Mouse (Mus musculus) MEL-GATA-1-ER (cell line): Measurements from ENCODE around the gene Fxyd5.

Experiments used
- DNase-seq: peaks from one replicate; pipeline ENCODE4 v3.0.0-alpha.2; 2012; ENCODE audit warnings: low read depth; ENCODE audit errors: extremely low read depth

Fxyd5 gene

GRCm38 (mm10) chr7:31063074-31063560 lies 20.8 kb upstream of the Fxyd5 start:
- no peak for DNase-seq

- DNase-seq: no peak
Measured at GRCm38 (mm10) chr7:31060621-31061010, 18.3 kb upstream of the Fxyd5 start.

- DNase-seq: no peak
Measured at GRCm38 (mm10) chr7:31059919-31060620, 17.8 kb upstream of the Fxyd5 start.

GRCm38 (mm10) chr7:31059108-31059507 lies 16.8 kb upstream of the Fxyd5 start, which contains the start of gene Lgi4:
TSS of gene Lgi4 (plus strand) at chr7:31059342.
- no peak for DNase-seq

- DNase-seq: no peak
Measured at GRCm38 (mm10) chr7:31058211-31058610, 15.9 kb upstream of the Fxyd5 start.

DNA sequence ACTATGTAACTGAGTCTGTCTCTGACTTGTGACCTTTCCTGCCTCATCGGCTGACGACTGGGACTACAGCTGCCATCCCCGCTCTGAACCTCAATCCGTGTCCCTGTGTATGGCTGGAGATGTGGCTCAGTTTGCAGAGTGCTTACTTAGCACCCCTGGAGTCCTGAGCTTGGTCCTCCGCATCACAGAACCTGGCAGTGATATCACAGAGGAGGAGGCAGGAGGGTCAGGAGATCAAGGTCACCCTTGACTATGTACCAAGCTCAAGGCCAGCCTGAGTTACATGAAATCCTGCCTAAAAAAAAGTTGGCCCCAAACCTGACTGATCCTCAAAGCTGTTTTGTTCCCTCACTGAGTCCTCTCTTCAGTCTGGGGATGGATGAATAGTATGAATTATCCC lies 15.4 kb upstream of the Fxyd5 start:
- DNase-seq: no peak

DNA sequence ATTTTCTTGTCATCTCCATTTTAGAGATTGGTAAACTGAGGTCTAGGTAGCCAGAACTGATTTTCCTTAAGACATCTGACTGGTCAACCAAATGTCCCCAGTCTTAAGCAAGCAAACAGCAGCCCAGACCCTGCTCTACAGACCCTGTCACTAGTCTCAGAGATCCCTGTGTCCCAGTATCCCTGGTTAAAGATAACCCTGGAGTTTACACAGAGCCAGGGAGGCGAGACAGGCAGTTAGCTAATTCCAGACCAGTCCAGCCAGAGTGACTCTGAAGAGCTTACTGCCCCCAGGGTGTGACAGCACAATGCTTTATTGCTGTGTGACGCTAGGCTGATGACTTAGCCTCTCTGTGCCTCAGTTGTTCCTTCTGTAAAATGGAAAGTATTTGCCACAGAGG lies 14.8 kb upstream of the Fxyd5 start, which contains the start of gene Fxyd1:
Gene Fxyd1, minus strand, starts transcription at position 129 of the 400 bp plus-strand sequence.
- no peak for DNase-seq

- DNase-seq: no peak
Measured at GRCm38 (mm10) chr7:31056448-31056847, 14.2 kb upstream of the Fxyd5 start.

DNA sequence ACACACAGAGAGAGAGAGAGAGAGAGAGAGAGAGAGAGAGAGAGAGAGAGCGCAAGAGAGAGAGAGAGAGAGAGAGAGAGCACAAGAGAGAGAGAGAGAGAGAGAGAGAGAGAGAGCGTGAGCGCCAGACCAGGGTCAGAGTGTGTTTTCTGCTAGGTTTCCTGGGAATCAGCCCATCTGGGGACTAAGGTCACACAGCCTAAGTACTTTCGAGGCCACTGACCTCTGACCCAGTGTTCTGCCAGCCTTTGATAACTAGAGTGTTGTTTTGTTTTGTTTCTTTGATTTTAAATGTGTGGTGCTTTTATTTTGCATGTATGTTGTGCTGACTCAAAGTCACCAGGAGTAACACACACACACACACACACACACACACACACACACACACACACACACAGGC lies 13.6 kb upstream of the Fxyd5 start:
- DNase-seq: no peak

DNA sequence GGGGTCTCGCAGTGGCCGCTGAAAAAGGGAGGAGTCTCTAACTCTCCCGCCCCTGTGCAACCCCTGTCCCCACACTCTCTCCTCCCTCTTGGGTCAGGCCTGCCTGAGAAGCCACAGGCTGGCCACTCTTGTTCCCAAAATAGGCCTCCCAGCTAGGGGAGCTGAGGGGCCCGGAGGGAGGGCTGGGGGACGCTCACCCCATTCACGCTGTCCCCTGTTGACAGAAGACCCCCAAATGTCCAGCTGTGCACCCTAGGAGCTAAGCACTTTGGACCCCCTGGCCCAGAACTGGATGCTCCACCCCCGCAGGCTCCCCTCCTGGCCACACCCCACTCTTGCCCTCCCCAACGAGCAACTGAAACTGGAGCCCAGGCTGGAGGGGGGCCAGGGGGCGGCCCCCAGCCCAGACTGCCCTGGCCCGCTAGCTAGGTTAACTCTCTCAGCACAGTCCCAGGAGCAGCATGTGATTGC lies 13.1 kb upstream of the Fxyd5 start:
- no peak for DNase-seq

DNA sequence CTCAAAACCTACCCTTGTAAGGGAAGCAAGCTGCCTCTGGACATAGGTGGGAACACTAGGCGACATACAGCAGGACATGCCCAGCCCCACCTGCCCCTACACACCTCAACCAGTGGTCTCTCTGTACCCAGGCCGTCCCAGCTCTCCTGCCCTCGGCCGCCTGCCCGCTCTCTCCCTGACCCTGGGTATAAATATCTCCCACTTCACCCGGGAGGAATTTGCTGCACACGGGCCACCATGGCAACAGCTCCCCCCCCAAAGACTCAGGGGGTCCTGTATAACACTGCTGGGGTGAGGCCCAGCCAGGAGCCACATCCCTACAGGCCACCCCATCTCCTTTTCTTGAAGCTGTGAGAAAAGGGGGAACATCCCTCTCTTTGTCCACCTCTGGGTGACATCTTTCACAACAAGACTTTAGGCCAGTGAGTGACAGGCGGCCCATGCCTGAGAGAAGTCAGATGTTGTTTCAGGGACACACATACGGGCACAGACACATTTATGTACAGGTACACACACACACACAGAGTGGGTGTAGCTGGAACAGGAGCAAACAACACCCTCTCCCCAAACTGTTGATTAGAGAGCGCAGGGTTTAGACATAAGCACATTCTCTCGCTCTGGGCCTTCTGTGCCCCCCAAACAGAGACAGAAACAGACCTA lies 12.5 kb upstream of the Fxyd5 start:
- no peak for DNase-seq

- no peak for DNase-seq
Measured at GRCm38 (mm10) chr7:31053882-31054447, 11.7 kb upstream of the Fxyd5 start.

- DNase-seq: no peak
Measured at GRCm38 (mm10) chr7:31052636-31053434, 10.6 kb upstream of the Fxyd5 start.

DNA sequence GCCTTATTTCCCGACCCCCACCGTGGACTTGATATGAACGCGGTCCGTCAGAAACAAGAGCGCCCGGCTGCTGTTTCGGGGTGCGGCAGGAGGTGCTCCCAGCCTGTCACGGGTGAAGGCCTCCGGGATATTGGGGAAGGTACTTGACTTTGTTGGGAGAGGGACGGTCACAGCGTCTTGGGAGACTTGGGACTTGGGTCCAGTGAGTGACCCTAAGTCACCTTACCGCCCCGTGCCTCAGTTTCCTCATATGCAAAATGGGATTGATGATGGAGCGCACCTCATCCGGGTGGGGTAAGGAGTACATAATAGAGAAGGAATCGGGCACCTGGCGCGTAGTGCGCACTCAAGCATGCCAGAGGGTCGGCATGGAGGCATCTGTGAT lies 10.0 kb upstream of the Fxyd5 start:
- no peak for DNase-seq

DNA sequence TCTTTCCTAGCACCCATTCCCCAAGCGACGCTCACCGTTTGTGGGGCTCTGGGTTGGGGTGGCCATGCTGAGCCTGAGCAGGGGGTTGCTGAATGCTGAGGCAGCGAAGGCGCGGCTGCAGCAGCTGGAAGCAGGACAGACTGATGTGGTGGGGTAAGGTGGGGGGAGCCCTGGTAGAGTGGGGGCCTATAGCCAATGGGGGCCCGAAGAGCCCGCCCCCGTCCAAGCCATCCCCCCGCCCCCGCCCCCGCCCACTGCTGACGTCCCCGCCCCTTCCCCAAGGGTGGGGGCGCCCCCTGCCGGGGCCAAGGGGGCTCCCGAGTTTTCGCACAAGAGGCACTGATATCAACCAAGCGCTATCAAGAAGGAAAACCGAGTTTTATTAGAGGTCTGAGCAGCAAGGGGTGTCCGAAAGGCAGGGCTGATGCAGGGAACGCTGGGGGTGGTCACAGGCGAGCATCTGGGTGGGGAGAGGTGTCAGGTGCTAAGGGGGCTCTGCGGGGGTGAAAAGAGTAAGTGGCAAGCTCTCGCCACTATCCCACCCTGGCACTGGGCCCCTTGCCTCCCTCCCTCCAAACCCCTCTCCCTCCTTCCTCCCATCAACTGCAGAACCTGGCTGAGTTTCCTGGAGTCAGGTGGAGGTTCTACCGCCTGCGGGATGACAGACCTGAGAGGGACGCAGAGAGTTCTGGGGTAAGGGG lies 9.2 kb upstream of the Fxyd5 start, which contains the start of gene Fxyd7:
Gene Fxyd7, minus strand, starts transcription at position 147 of the 701 bp plus-strand sequence.
- no peak for DNase-seq

DNA sequence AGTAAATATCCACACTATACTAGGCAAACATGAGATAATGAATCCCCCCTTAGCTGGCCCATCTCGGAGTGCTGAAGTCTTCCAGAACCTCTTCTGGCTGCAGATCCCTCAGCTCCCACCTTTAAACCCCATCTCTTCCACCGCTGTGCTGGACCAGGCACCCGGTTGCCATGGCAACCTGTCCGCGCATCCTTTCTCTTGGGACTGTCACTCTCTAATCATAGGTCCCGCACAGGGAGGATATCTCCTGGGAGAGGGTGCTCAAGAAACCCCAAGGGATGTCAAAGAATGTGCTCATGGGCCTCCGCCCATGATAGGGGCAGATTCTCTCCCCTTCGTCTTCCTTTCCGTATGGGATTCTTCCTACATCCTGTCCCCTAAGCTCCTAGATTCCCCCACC lies 8.6 kb upstream of the Fxyd5 start:
- no peak for DNase-seq

GRCm38 (mm10) chr7:31050487-31050886 lies 8.2 kb upstream of the Fxyd5 start:
- no peak for DNase-seq

DNA sequence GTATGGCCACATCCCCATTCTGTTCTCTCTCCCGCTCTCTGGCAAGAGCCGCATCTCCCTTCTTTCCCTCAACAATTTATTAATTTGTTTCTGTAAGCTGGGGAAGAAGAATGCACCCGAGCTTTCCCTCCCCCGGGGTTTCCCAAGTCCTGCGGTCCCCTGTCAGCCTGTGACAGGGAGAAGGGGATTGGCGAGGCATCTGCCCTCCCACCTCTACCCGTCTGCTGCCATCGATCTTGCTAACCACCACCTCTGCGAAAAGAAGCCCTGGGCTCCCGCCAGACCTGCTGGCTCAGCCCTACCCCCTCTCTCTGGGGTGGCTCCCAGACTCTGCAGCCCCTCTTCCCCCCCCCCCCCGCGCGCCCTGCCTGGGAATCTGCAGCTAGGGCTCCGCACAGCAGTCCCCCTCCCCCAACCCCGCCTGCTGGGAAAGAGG lies 7.6 kb upstream of the Fxyd5 start:
- DNase-seq: no peak

- DNase-seq: no peak
Measured at GRCm38 (mm10) chr7:31049135-31049845, 7.0 kb upstream of the Fxyd5 start.

DNA sequence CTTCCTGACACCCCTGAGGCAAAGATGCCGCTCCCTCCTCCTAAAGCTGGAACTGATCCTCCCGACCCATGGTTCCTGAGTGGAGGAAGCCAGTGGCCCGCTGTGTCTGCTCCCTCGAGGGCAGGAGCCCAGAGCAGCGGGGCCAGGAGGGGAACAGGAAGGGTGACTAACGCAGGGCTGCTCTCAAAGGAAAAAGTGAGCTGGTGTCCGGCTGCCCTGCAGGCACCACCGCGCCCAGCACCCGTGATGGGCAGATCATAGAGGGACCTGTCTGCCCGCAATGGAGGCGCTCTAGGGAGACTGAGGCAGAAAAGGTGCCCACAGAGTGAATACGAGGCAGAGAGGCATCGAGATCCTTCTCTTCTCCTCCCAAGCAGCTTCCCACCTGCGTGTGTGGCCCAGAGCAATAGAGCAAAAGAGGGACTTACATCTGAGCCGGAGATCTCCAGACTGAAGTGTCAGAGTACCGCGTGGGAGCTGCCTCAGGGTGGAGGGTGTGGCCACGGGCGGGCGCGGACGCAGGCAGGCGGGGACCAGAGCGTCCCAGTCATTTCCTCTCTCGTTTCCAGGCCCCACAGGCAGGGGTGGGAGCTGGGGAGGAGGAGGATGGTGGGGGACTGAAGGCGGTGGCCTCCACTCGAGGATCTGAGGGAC lies 492 bp downstream of the Fxyd5 start:
- DNase-seq: no peak
